Mouse (Mus musculus) megakaryocyte, embryonic 14.5 days (primary cell): ENCODE data around the gene Cyp26c1.

ENCODE experiments used
- FLI1 ChIP-seq: IDR thresholded peaks from 2 replicates; pipeline ENCODE4 v1.6.1; 2012; ENCODE audit warnings: low read length, inconsistent platforms, mixed read lengths
- GATA1 ChIP-seq: IDR thresholded peaks from 3 replicates; pipeline ENCODE4 v1.6.1; 2012; ENCODE audit warnings: mixed read lengths, low read length, inconsistent platforms, borderline replicate concordance

- TF ChIP-seq FLI1: no peak
- no peak for TF ChIP-seq GATA1
Measured at GRCm38 (mm10) chr19:37702377-37703076, 17.1 kb downstream of the Cyp26c1 start.
